Mouse (Mus musculus): ENCODE data around the gene Snrnp35. TPM values are rescaled to one million over a fixed set of nuclear protein-coding genes. Genes with fewer than 3 reads are reported as not detected.
"Not testable (repeated sequence)": the region's sequence is repeated elsewhere in the genome, so short reads cannot be mapped to it uniquely, and the experiment has no call there.

Gene Snrnp35
- polyA plus RNA-seq, 1 experiment from 2014 or later: 25.6 TPM

- Histone ChIP-seq H3K9ac (ENCODE audit: low read length) (no peak overlapping the region), H3K9me3 (ENCODE audit: control insufficient read depth, low read length) (no peaks in the 10 kb centered on the region), H3K4me1 (replicated peaks; ENCODE audit: control insufficient read depth, insufficient read depth, low read length) (no peaks in the 10 kb centered on the region), H3K27me3 (ENCODE audit: control insufficient read depth, insufficient read depth, low read depth, low read length) (no peaks in the 10 kb centered on the region), H3K4me2 (ENCODE audit: low read depth, low read length) (no peak overlapping the region), H3K27ac (ENCODE audit: low read length) (no peak overlapping the region), H3K4me3 (ENCODE audit: low read length) (no peak overlapping the region), H3K36me3 (ENCODE audit: control insufficient read depth, insufficient read depth, low read length) (peaks cover 62% of the 10 kb centered on the region)
- WGBS: 96% methylated on average over 6 of the region's 6 CpGs
- ATAC-seq (ENCODE audit: low read depth): no peak
Measured at GRCm38 (mm10) chr5:124456762-124457161, 26.2 kb upstream of the Snrnp35 start.

- 89% methylated on average over 14 of the region's 14 CpGs for WGBS
Measured at GRCm38 (mm10) chr5:124460922-124461321, 22.0 kb upstream of the Snrnp35 start.

GRCm38 (mm10) chr5:124462297-124463025, 20.5 kb upstream of the Snrnp35 start:
- 86% methylated on average over 8 of the region's 8 CpGs for WGBS
- H3K4me1 ChIP-seq (replicated peaks; ENCODE audit: control insufficient read depth, insufficient read depth, low read length): no peaks in the 10 kb centered on the region

More at GRCm38 (mm10) chr5:124460922-124461321, 22.0 kb upstream of the Snrnp35 start:
- H3K36me3 ChIP-seq (ENCODE audit: control insufficient read depth, insufficient read depth, low read length): peaks cover 49% of the 10 kb centered on the region
- not testable (repeated sequence) for H3K27ac ChIP-seq (ENCODE audit: low read length); H3K4me1 ChIP-seq (replicated peaks; ENCODE audit: control insufficient read depth, insufficient read depth, low read length); H3K9me3 ChIP-seq (ENCODE audit: control insufficient read depth, low read length); H3K4me2 ChIP-seq (ENCODE audit: low read depth, low read length); ATAC-seq (ENCODE audit: low read depth); H3K4me3 ChIP-seq (ENCODE audit: low read length); H3K27me3 ChIP-seq (ENCODE audit: control insufficient read depth, insufficient read depth, low read depth, low read length); H3K9ac ChIP-seq (ENCODE audit: low read length)

GRCm38 (mm10) chr5:124463462-124463861, 19.5 kb upstream of the Snrnp35 start:
- Histone ChIP-seq H3K9me3 (ENCODE audit: control insufficient read depth, low read length) (no peaks in the 10 kb centered on the region), H3K36me3 (ENCODE audit: control insufficient read depth, insufficient read depth, low read length) (peaks cover 37% of the 10 kb centered on the region), H3K4me2 (ENCODE audit: low read depth, low read length) (no peak overlapping the region), H3K4me3 (ENCODE audit: low read length) (no peak overlapping the region), H3K27ac (ENCODE audit: low read length) (no peak overlapping the region), H3K9ac (ENCODE audit: low read length) (no peak overlapping the region), H3K27me3 (ENCODE audit: control insufficient read depth, insufficient read depth, low read depth, low read length) (no peaks in the 10 kb centered on the region), H3K4me1 (replicated peaks; ENCODE audit: control insufficient read depth, insufficient read depth, low read length) (no peaks in the 10 kb centered on the region)
- ATAC-seq (ENCODE audit: low read depth): no peak
- WGBS: 79% methylated on average over 5 of the region's 5 CpGs

More at GRCm38 (mm10) chr5:124462297-124463025, 20.5 kb upstream of the Snrnp35 start:
- Histone ChIP-seq H3K27me3 (ENCODE audit: control insufficient read depth, insufficient read depth, low read depth, low read length) (no peaks in the 10 kb centered on the region), H3K4me3 (ENCODE audit: low read length) (no peak overlapping the region), H3K4me2 (ENCODE audit: low read depth, low read length) (no peak overlapping the region), H3K9me3 (ENCODE audit: control insufficient read depth, low read length) (no peaks in the 10 kb centered on the region), H3K27ac (ENCODE audit: low read length) (no peak overlapping the region), H3K9ac (ENCODE audit: low read length) (no peak overlapping the region), H3K36me3 (ENCODE audit: control insufficient read depth, insufficient read depth, low read length) (peaks cover 39% of the 10 kb centered on the region)
- ATAC-seq (ENCODE audit: low read depth): no peak

GRCm38 (mm10) chr5:124464905-124465304, 18.0 kb upstream of the Snrnp35 start:
- peaks cover 27% of the 10 kb centered on the region for H3K36me3 ChIP-seq (ENCODE audit: control insufficient read depth, insufficient read depth, low read length)
- no peak overlapping the region for H3K4me3 ChIP-seq (ENCODE audit: low read length)
- ATAC-seq (ENCODE audit: low read depth): no peak
- H3K4me1 ChIP-seq (replicated peaks; ENCODE audit: control insufficient read depth, insufficient read depth, low read length): no peaks in the 10 kb centered on the region
- no peaks in the 10 kb centered on the region for H3K9me3 ChIP-seq (ENCODE audit: control insufficient read depth, low read length)
- H3K27ac ChIP-seq (ENCODE audit: low read length): no peak overlapping the region
- H3K4me2 ChIP-seq (ENCODE audit: low read depth, low read length): no peak overlapping the region
- no peaks in the 10 kb centered on the region for H3K27me3 ChIP-seq (ENCODE audit: control insufficient read depth, insufficient read depth, low read depth, low read length)
- H3K9ac ChIP-seq (ENCODE audit: low read length): no peak overlapping the region

GRCm38 (mm10) chr5:124467766-124468165, 15.2 kb upstream of the Snrnp35 start:
- no peak overlapping the region for H3K27ac ChIP-seq (ENCODE audit: low read length)
- H3K4me3 ChIP-seq (ENCODE audit: low read length): no peak overlapping the region
- no peaks in the 10 kb centered on the region for H3K4me1 ChIP-seq (replicated peaks; ENCODE audit: control insufficient read depth, insufficient read depth, low read length)
- peaks cover 15% of the 10 kb centered on the region for H3K36me3 ChIP-seq (ENCODE audit: control insufficient read depth, insufficient read depth, low read length)
- no peaks in the 10 kb centered on the region for H3K9me3 ChIP-seq (ENCODE audit: control insufficient read depth, low read length)
- no peak overlapping the region for H3K9ac ChIP-seq (ENCODE audit: low read length)
- 80% methylated on average over 1 of the region's 1 CpGs for WGBS
- no peaks in the 10 kb centered on the region for H3K27me3 ChIP-seq (ENCODE audit: control insufficient read depth, insufficient read depth, low read depth, low read length)
- ATAC-seq (ENCODE audit: low read depth): no peak
- H3K4me2 ChIP-seq (ENCODE audit: low read depth, low read length): no peak overlapping the region

GRCm38 (mm10) chr5:124468365-124468764, 14.6 kb upstream of the Snrnp35 start:
- ATAC-seq (ENCODE audit: low read depth): no peak
- 90% methylated on average over 7 of the region's 7 CpGs for WGBS
- Histone ChIP-seq H3K4me3 (ENCODE audit: low read length) (no peak overlapping the region), H3K4me2 (ENCODE audit: low read depth, low read length) (no peak overlapping the region), H3K27ac (ENCODE audit: low read length) (no peak overlapping the region), H3K9ac (ENCODE audit: low read length) (no peak overlapping the region), H3K36me3 (ENCODE audit: control insufficient read depth, insufficient read depth, low read length) (peaks cover 13% of the 10 kb centered on the region; the same call in 1 of the 2 replicates), H3K9me3 (ENCODE audit: control insufficient read depth, low read length) (no peaks in the 10 kb centered on the region), H3K4me1 (replicated peaks; ENCODE audit: control insufficient read depth, insufficient read depth, low read length) (no peaks in the 10 kb centered on the region), H3K27me3 (ENCODE audit: control insufficient read depth, insufficient read depth, low read depth, low read length) (no peaks in the 10 kb centered on the region)

GRCm38 (mm10) chr5:124469486-124469885, 13.4 kb upstream of the Snrnp35 start:
- Histone ChIP-seq H3K4me3 (ENCODE audit: low read length) (no peak overlapping the region), H3K4me2 (ENCODE audit: low read depth, low read length) (no peak overlapping the region), H3K4me1 (replicated peaks; ENCODE audit: control insufficient read depth, insufficient read depth, low read length) (no peaks in the 10 kb centered on the region), H3K9ac (ENCODE audit: low read length) (no peak overlapping the region), H3K27ac (ENCODE audit: low read length) (no peak overlapping the region), H3K9me3 (ENCODE audit: control insufficient read depth, low read length) (no peaks in the 10 kb centered on the region), H3K36me3 (ENCODE audit: control insufficient read depth, insufficient read depth, low read length) (peaks cover 11% of the 10 kb centered on the region; the same call in 1 of the 2 replicates), H3K27me3 (ENCODE audit: control insufficient read depth, insufficient read depth, low read depth, low read length) (no peaks in the 10 kb centered on the region)
- ATAC-seq (ENCODE audit: low read depth): no peak
- WGBS: 93% methylated on average over 6 of the region's 6 CpGs

GRCm38 (mm10) chr5:124470591-124471171, 12.3 kb upstream of the Snrnp35 start:
- WGBS: 66% methylated on average over 6 of the region's 6 CpGs
- Histone ChIP-seq H3K27me3 (ENCODE audit: control insufficient read depth, insufficient read depth, low read depth, low read length) (no peaks in the 10 kb centered on the region), H3K4me2 (ENCODE audit: low read depth, low read length) (no peak overlapping the region), H3K9ac (ENCODE audit: low read length) (no peak overlapping the region), H3K27ac (ENCODE audit: low read length) (no peak overlapping the region), H3K9me3 (ENCODE audit: control insufficient read depth, low read length) (no peaks in the 10 kb centered on the region), H3K36me3 (ENCODE audit: control insufficient read depth, insufficient read depth, low read length) (peaks cover 11% of the 10 kb centered on the region; the same call in 1 of the 2 replicates), H3K4me1 (replicated peaks; ENCODE audit: control insufficient read depth, insufficient read depth, low read length) (no peaks in the 10 kb centered on the region), H3K4me3 (ENCODE audit: low read length) (no peak overlapping the region)
- no peak for ATAC-seq (ENCODE audit: low read depth)

Data from lung, embryonic 16.5 days (tissue).